Comparison of ENCODE assay signal across 9 mouse cellular contexts in the genomic region with DNA sequence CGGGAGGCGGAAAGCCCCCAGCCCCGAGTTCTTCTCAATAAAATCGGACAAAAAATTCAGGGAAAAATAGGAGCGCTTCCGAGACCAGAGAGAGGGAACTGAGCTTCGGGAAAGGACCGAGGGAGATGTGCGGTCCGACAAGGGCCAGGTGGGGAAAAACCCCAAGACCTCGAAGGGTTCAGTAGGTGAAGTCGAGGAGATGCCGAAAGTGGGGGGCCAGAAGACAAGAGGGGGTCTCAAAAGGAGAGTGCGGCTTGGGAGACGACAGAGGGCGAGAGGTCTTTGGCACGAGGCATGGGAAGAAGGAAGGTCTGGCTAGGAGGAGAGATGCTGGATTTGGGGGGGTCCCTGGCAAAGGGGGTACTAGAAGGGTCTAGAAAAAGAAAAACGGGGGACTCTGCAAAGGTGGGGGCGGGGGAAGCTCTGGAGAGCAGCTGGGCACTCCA. TPM values are rescaled to one million over a fixed set of nuclear protein-coding genes. Genes with fewer than 3 reads are reported as not detected.
DNase-seq lines count a peak whose midpoint lies in the region; ATAC-seq and TF ChIP-seq lines count a peak whose summit lies in the region.
"Had no signal": no experiment of that assay in that cellular context is flagged by ENCODE, and none has a peak within 500 bp of the region (broad histone marks: within the 10 kb centered on the region; RNA-seq: fewer than 3 reads in every experiment).

No protein-coding gene starts in this region.

- TF ChIP-seq CTCF in liver, embryonic 14.5 days (IDR thresholded peaks at IDR 0.05; ENCODE audit: low read depth): no peak

- ATAC-seq in heart, embryonic 16.5 days (replicated peaks; ENCODE audit: extremely low read depth, insufficient read depth, low FRiP score): 0 out of 2 replicates have a peak, but pooled peaks have one; percentile 4
- ATAC-seq in liver, embryonic 14.5 days (ENCODE audit: insufficient read depth): no peak
- ATAC-seq in megakaryocyte progenitor cell, adult 5-6 weeks (replicated peaks; ENCODE audit: poor library complexity): no peak

- peak; percentile 35 for DNase-seq in embryo, embryonic 10 days (ENCODE audit: low spot score)
- DNase-seq in embryo, embryonic 11 days: no peak
- DNase-seq in retina, postnatal 7 days (ENCODE audit: low read depth, low spot score): peak; percentile 13
- no peak for DNase-seq in retina, postnatal 1 day
- DNase-seq in liver, embryonic 14.5 days (ENCODE audit: low read depth in 3 of 3, low spot score in 3 of 3): no peak
- DNase-seq in urinary bladder, postnatal 14 days (ENCODE audit: low spot score): peak; percentile 15

- H3K27me3 ChIP-seq in heart, embryonic 16.5 days (ENCODE audit: control insufficient read depth, insufficient read depth, low read length): no peaks in the 10 kb centered on the region
- H3K27me3 ChIP-seq in liver, embryonic 14.5 days (ENCODE audit: control insufficient read depth, insufficient read depth, low read length): peaks cover 48% of the 10 kb centered on the region
- H3K27me3 ChIP-seq: CH12.LX had no signal

- under 1% methylated on average over 19 of the region's 19 CpGs for WGBS in heart, embryonic 16.5 days
- WGBS in liver, embryonic 14.5 days (ENCODE audit: insufficient replicate concordance): under 1% methylated on average over 18 of the region's 19 CpGs

- peak overlapping the region; percentile 94 for H3K4me3 ChIP-seq in heart, embryonic 16.5 days (ENCODE audit: low read length)
- H3K4me3 ChIP-seq in liver, embryonic 14.5 days (ENCODE audit: insufficient read depth in 1 of 2, low read depth in 2 of 2, low read length in 2 of 2): peak overlapping the region; percentile 60 to 65

- TF ChIP-seq EP300 in liver, embryonic 14.5 days (IDR thresholded peaks at IDR 0.05; ENCODE audit: low read depth): no peak

- no peaks in the 10 kb centered on the region for H3K9me3 ChIP-seq in heart, embryonic 16.5 days (replicated peaks; ENCODE audit: control insufficient read depth, low read length)
- no peaks in the 10 kb centered on the region for H3K9me3 ChIP-seq in liver, embryonic 14.5 days (ENCODE audit: control insufficient read depth, low read length)

- peak overlapping the region; percentile 84 for H3K4me2 ChIP-seq in heart, embryonic 16.5 days (ENCODE audit: low read depth, low read length)
- H3K4me2 ChIP-seq in liver, embryonic 14.5 days (ENCODE audit: low read depth): peak overlapping the region; percentile 65

- peaks cover 9% of the 10 kb centered on the region for H3K4me1 ChIP-seq in heart, embryonic 16.5 days (ENCODE audit: control insufficient read depth, insufficient read depth, low read length)
- no peaks in the 10 kb centered on the region for H3K4me1 ChIP-seq in liver, embryonic 14.5 days (replicated peaks; ENCODE audit: control insufficient read depth in 2 of 2, insufficient read depth in 2 of 2, low read length in 1 of 2)

- H3K36me3 ChIP-seq in heart, embryonic 16.5 days (ENCODE audit: control insufficient read depth, insufficient read depth): no peaks in the 10 kb centered on the region
- H3K36me3 ChIP-seq in liver, embryonic 14.5 days (replicated peaks; ENCODE audit: control insufficient read depth, insufficient read depth, low read depth): no peaks in the 10 kb centered on the region

- H3K9ac ChIP-seq in heart, embryonic 16.5 days (ENCODE audit: low read length): peak overlapping the region; percentile 99
- peak overlapping the region; percentile 32 for H3K9ac ChIP-seq in liver, embryonic 14.5 days (replicated peaks)

- H3K27ac ChIP-seq in heart, embryonic 16.5 days (ENCODE audit: low read length): peak overlapping the region; percentile 91
- no peak overlapping the region for H3K27ac ChIP-seq in liver, embryonic 14.5 days

RNA-seq across cellular contexts. Expression of a gene that starts 1.0 kb away (rescaled TPM):
- polyA plus RNA-seq in heart, embryonic 16.5 days (2015; fragmentation: Nextera tagmentation; extraction: Ambion mirVana): 34.5 and 38.0 TPM in 2 replicates
- polyA plus RNA-seq in liver, embryonic 14.5 days (2012; rRNA removed): 3.4 and 3.7 TPM in 2 replicates
- polyA plus RNA-seq in liver, embryonic 14.5 days (2014; fragmentation: Nextera tagmentation; extraction: Ambion mirVana): 7.3 and 7.6 TPM in 2 replicates
- total RNA-seq in megakaryocyte progenitor cell, adult 5-6 weeks (2015): 2.8 and 3.4 TPM in 2 replicates
- 1.1 and 1.6 TPM in 2 replicates for total RNA-seq in megakaryocyte progenitor cell, adult 5-6 weeks (2017)

Comparison
In these comparisons a context has a peak if more than half of its experiments do, and no peak if none do; other contexts are left out.
1. DNase-seq: peak in embryo, embryonic 10 days (single experiment), retina, postnatal 7 days (single experiment) and urinary bladder, postnatal 14 days (single experiment); none in embryo, embryonic 11 days (single experiment), retina, postnatal 1 day (single experiment) and liver, embryonic 14.5 days (0 of 3).